Mouse (Mus musculus) thymus, adult 2 months (tissue): ENCODE results near the gene Slc19a3. TPM values are rescaled to one million over a fixed set of nuclear protein-coding genes. Genes with fewer than 3 reads are reported as not detected.

ENCODE experiments used
- DNase-seq: peaks from one replicate; pipeline ENCODE4 v3.0.0; 2021
- H3K27ac ChIP-seq: fragments of 200-500 bp; 2 replicates; pipeline ENCODE4 v1.5.1; 2012; ENCODE audit warnings: low read length, control low read depth; ENCODE audit not compliant: control insufficient read depth, insufficient read depth
- H3K27me3 ChIP-seq: fragments of 200-500 bp; 2 replicates; pipeline ENCODE4 v1.6.1; 2012; ENCODE audit warnings: mild to moderate bottlenecking, low read length, moderate library complexity, mixed read lengths; ENCODE audit not compliant: control insufficient read depth, insufficient read depth
- H3K36me3 ChIP-seq: fragments of 200-500 bp; 2 replicates; pipeline ENCODE4 v1.6.1; 2012; ENCODE audit warnings: mild to moderate bottlenecking, low read length, moderate library complexity; ENCODE audit not compliant: control insufficient read depth, insufficient read depth
- H3K4me1 ChIP-seq: fragments of 200-500 bp; replicated peaks from 2 replicates; pipeline ENCODE4 v1.6.1; 2012; ENCODE audit warnings: low read length; ENCODE audit not compliant: control insufficient read depth, insufficient read depth
- H3K4me3 ChIP-seq: fragments of 200-500 bp; 2 replicates; pipeline ENCODE4 v1.5.1; 2012; ENCODE audit warnings: mild to moderate bottlenecking, low read length, control low read depth, moderate library complexity; ENCODE audit not compliant: control insufficient read depth, insufficient read depth
- CTCF ChIP-seq: fragments of 200-500 bp; IDR thresholded peaks from 2 replicates; pipeline ENCODE4 v1.5.1; 2012; ENCODE audit warnings: mild to moderate bottlenecking, control low read depth, low read length, moderate library complexity, borderline replicate concordance; ENCODE audit not compliant: control insufficient read depth, poor library complexity, insufficient read depth; ENCODE audit errors: extremely low read depth
- POLR2A ChIP-seq: fragments of 200-500 bp; IDR thresholded peaks from 2 replicates; pipeline ENCODE4 v1.6.1; 2012; ENCODE audit warnings: mild to moderate bottlenecking, low read length, control low read depth, moderate library complexity; ENCODE audit not compliant: control insufficient read depth, poor library complexity, insufficient read depth; ENCODE audit errors: extremely low read depth
- WGBS: fragments of 180-500 bp; shearing (Covaris S2); methylation state at CpG from one replicate; pipeline ENCODE4 v1.1.7; 2018; 5-methylcytosine and 5-hydroxymethylcytosine counted together
- polyA plus RNA-seq: library from polyadenylated mRNA; depleted of rRNA; stranded (reverse); fragments of >200 nt; gene quantifications from 2 replicates; pipeline ENCODE4 v1.2.3, GENCODE M21; 2012

The Slc19a3 gene
- polyA plus RNA-seq, 1 experiment: 0.07 TPM

- H3K4me3 ChIP-seq: no peak overlapping the region
- no peaks in the 10 kb centered on the region for H3K27me3 ChIP-seq
- no peak for DNase-seq
- no peaks in the 10 kb centered on the region for H3K36me3 ChIP-seq
- TF ChIP-seq CTCF (no peak), POLR2A (no peak)
- no peaks in the 10 kb centered on the region for H3K4me1 ChIP-seq
- 92% methylated on average over 4 of the region's 4 CpGs for WGBS
- H3K27ac ChIP-seq: no peak overlapping the region
These were observed 28.3 kb upstream of the Slc19a3 start for GRCm38 (mm10) chr1:83066577-83066976.

DNA sequence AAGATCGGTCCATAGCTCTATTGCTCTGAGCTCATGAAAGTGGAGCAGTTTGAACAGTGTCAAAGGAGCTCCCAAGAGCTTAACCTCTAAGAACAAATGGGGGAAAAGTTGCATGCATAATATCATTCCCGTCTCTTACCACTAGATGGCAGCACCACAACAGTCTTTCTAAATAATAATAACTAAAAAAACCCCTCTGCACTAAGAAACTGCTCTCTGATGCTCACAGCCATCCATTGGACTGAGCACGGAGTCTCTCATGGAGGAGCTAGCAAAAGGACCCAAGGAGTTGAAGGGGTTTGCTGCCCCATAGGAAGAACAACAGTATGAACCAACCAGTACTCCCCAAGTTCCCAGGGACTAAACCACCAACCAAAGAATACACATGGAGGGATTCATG, 26.6 kb upstream of the Slc19a3 start:
- WGBS: 16% methylated on average over 3 of the region's 3 CpGs
- no peak for DNase-seq
- no peaks in the 10 kb centered on the region for H3K27me3 ChIP-seq
- no peak overlapping the region for H3K4me3 ChIP-seq
- no peak overlapping the region for H3K27ac ChIP-seq
- TF ChIP-seq CTCF (no peak), POLR2A (no peak)
- H3K36me3 ChIP-seq: no peaks in the 10 kb centered on the region
- no peaks in the 10 kb centered on the region for H3K4me1 ChIP-seq

DNA sequence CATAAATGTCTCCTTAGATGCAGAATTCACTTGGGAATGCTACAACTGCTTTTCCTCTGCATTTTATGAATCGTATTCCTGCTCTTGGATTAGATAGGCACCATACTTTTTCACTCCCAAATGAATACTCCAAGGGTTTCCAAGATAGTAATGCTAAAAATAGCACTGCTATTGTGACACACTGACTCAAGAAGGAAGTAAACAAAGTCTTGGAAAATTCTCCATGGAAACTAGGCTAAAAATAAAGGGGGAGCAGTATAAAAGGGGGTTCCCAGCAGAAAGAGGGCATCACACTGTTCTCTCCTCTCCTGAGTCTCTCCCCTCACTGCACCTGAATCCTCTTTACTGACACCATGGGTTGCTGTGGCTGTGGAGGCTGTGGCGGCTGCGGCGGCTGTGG, 22.4 kb upstream of the Slc19a3 start, which contains the start of gene Krtap28-13:
Krtap28-13 (plus strand) TSS at position 288 of the 400 bp plus-strand sequence.
- Histone ChIP-seq H3K4me1 (no peaks in the 10 kb centered on the region), H3K4me3 (no peak within 1 kb of the TSS), H3K27ac (no peak within 1 kb of the TSS), H3K36me3 (no peaks in the 10 kb centered on the region), H3K27me3 (no peaks in the 10 kb centered on the region)
- WGBS: 94% methylated on average over 4 of the region's 4 CpGs
- no peak for TF ChIP-seq CTCF
- no peak for TF ChIP-seq POLR2A
- DNase-seq: no peak

DNA sequence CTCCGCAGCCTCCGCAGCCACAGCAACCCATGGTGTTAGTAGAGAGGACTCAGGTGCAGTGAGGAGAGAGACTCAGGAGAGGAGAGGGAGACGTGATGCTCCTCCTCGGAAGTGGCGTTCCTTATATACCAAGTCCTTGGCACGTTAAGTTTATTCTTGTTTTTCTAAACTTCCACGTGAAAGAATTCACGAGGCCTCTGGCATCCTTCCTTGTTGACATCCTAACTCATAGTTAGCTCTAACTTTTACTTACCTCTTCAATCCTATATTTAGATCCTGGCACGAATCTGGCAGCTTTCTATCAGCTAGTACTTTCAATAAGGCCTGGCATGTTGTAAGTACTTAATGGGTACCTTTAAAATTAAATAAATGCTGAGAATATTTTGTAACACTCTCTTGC, 21.0 kb upstream of the Slc19a3 start, which contains the start of gene A030005K14Rik:
A030005K14Rik (minus strand) TSS at position 101 of the 400 bp plus-strand sequence.
- Histone ChIP-seq H3K27ac (no peak within 1 kb of the TSS), H3K4me1 (no peaks in the 10 kb centered on the region), H3K4me3 (no peak within 1 kb of the TSS), H3K27me3 (no peaks in the 10 kb centered on the region), H3K36me3 (no peaks in the 10 kb centered on the region)
- 92% methylated on average over 9 of the region's 9 CpGs for WGBS
- TF ChIP-seq CTCF (no peak), POLR2A (no peak)
- no peak for DNase-seq

GRCm38 (mm10) chr1:83058481-83058880, 20.2 kb upstream of the Slc19a3 start:
- Histone ChIP-seq H3K27ac (no peak overlapping the region), H3K36me3 (no peaks in the 10 kb centered on the region), H3K4me3 (no peak overlapping the region), H3K27me3 (no peaks in the 10 kb centered on the region), H3K4me1 (no peaks in the 10 kb centered on the region)
- 84% methylated on average over 1 of the region's 1 CpGs for WGBS
- DNase-seq: no peak
- TF ChIP-seq CTCF (no peak), POLR2A (no peak)

- no peak for TF ChIP-seq POLR2A
- TF ChIP-seq CTCF: no peak
These were observed 6.7 kb upstream of the Slc19a3 start, which contains the start of gene Gm47969 for GRCm38 (mm10) chr1:83044882-83045427. TSS of gene Gm47969 (plus strand) at chr1:83044932.

More at GRCm38 (mm10) chr1:83044882-83045427, 6.7 kb upstream of the Slc19a3 start, which contains the start of gene Gm47969:
- no peaks in the 10 kb centered on the region for H3K27me3 ChIP-seq
- H3K4me1 ChIP-seq: no peaks in the 10 kb centered on the region
- no peak for DNase-seq
- 29% methylated on average over 5 of the region's 5 CpGs for WGBS
- no peak within 1 kb of the TSS for H3K27ac ChIP-seq
- no peaks in the 10 kb centered on the region for H3K36me3 ChIP-seq
- no peak within 1 kb of the TSS for H3K4me3 ChIP-seq
